Mouse (Mus musculus) lung, postnatal 0 days (tissue): Measurements from ENCODE around the gene Mfn2. TPM values are rescaled to one million over a fixed set of nuclear protein-coding genes. Genes with fewer than 3 reads are reported as not detected.

ENCODE experiments used
- ATAC-seq: fragments of 200-750 bp; cut with Nextera tagmentation; 2 replicates; pipeline ENCODE4 v1.8.0; 2017; ENCODE audit warnings: moderate library complexity
- DNase-seq: peaks from one replicate; pipeline ENCODE4 v3.0.0-alpha.2; 2016; ENCODE audit warnings: low spot score
- H3K27ac ChIP-seq: fragments of 300-500 bp; sonication (generic); 2 replicates; pipeline ENCODE4 v1.5.1; 2014; ENCODE audit warnings: antibody characterized with exemption, mild to moderate bottlenecking, low read length, mixed read lengths
- H3K27me3 ChIP-seq: fragments of 300-500 bp; sonication (generic); replicated peaks from 2 replicates; pipeline ENCODE4 v1.6.1; 2014; ENCODE audit warnings: low read length, mixed read lengths; ENCODE audit not compliant: insufficient read depth
- H3K36me3 ChIP-seq: fragments of 300-500 bp; sonication (generic); 2 replicates; pipeline ENCODE4 v1.6.1; 2014; ENCODE audit warnings: low read length, mixed read lengths; ENCODE audit not compliant: insufficient read depth
- H3K4me1 ChIP-seq: fragments of 300-500 bp; sonication (generic); 2 replicates; pipeline ENCODE4 v1.6.1; 2014; ENCODE audit warnings: antibody characterized with exemption, low read depth, low read length, mixed read lengths; ENCODE audit not compliant: insufficient read depth
- H3K4me2 ChIP-seq: fragments of 300-500 bp; sonication (generic); replicated peaks from 2 replicates; pipeline ENCODE4 v1.6.1; 2014; ENCODE audit warnings: low read depth, mild to moderate bottlenecking, low read length, moderate library complexity, mixed read lengths
- H3K4me3 ChIP-seq: fragments of 300-500 bp; sonication (generic); 2 replicates; pipeline ENCODE4 v1.5.1; 2014; ENCODE audit warnings: low read depth, low read length
- H3K9ac ChIP-seq: fragments of 300-500 bp; sonication (generic); replicated peaks from 2 replicates; pipeline ENCODE4 v1.6.1; 2014; ENCODE audit warnings: low read depth, mild to moderate bottlenecking
- H3K9me3 ChIP-seq: fragments of 300-500 bp; sonication (generic); 2 replicates; pipeline ENCODE4 v1.6.1; 2016; ENCODE audit warnings: low read length, mixed read lengths
- CTCF ChIP-seq: IDR thresholded peaks from 2 replicates; pipeline ENCODE4 v1.5.1; 2016; ENCODE audit warnings: antibody characterized with exemption, mild to moderate bottlenecking
- EP300 ChIP-seq: IDR thresholded peaks from 2 replicates; pipeline ENCODE4 v1.6.1; 2016; ENCODE audit warnings: antibody characterized with exemption, mild to moderate bottlenecking, control low read depth
- WGBS: fragments of 180-500 bp; shearing (Covaris S2); extraction: QIAGEN DNeasy Blood & Tissue Kit; methylation state at CpG from one replicate; pipeline ENCODE4 v1.1.7; 2014; 5-methylcytosine and 5-hydroxymethylcytosine counted together
- polyA plus RNA-seq: library from polyadenylated mRNA; unstranded; fragments of >200 nt; fragmentation: Nextera tagmentation; extraction: Ambion mirVana; gene quantifications from 2 replicates; pipeline ENCODE4 v1.2.1, GENCODE M21; 2015

Mfn2 gene
- polyA plus RNA-seq: 19.7 and 22.5 TPM in 2 replicates

- 0 out of 2 replicates have a peak, but pooled peaks cover 3% of the 10 kb centered on the region for H3K36me3 ChIP-seq
- WGBS: under 1% methylated on average over 57 of the region's 59 CpGs
- peak within 1 kb of the TSS; percentile 94 for H3K4me3 ChIP-seq
- 0 out of 2 replicates have a peak, but pooled peaks cover 4% of the 10 kb centered on the region for H3K4me1 ChIP-seq
- H3K9ac ChIP-seq: peak within 1 kb of the TSS; percentile 89
- peak within 1 kb of the TSS; percentile 82 for H3K27ac ChIP-seq
- peak within 1 kb of the TSS; percentile 77 for H3K4me2 ChIP-seq
- DNase-seq (peak; percentile 93), ATAC-seq (peak; percentile 94)
- no peaks in the 10 kb centered on the region for H3K9me3 ChIP-seq
- TF ChIP-seq CTCF: peak; percentile 16; the same call in 1 of the 2 replicates
- TF ChIP-seq EP300: no peak
- no peaks in the 10 kb centered on the region for H3K27me3 ChIP-seq
These were observed at the start of gene Mfn2 for GRCm38 (mm10) chr4:147904313-147905089. Gene Mfn2 (minus strand): TSS chr4:147904704.

- Histone ChIP-seq H3K4me3 (no peak overlapping the region), H3K36me3 (no peaks in the 10 kb centered on the region), H3K27me3 (no peaks in the 10 kb centered on the region), H3K4me1 (no peaks in the 10 kb centered on the region), H3K27ac (no peak overlapping the region), H3K4me2 (no peak overlapping the region), H3K9me3 (no peaks in the 10 kb centered on the region), H3K9ac (no peak overlapping the region)
- DNase-seq (peak; percentile 58), ATAC-seq (no peak)
- 8% methylated on average over 4 of the region's 4 CpGs for WGBS
- TF ChIP-seq EP300 (no peak), CTCF (peak; percentile 70)
These were observed 49.1 kb upstream of the Mfn2 start for GRCm38 (mm10) chr4:147953590-147953989.

- DNase-seq (no peak), ATAC-seq (no peak)
- no peaks in the 10 kb centered on the region for H3K9me3 ChIP-seq
- H3K36me3 ChIP-seq: peaks cover 36% of the 10 kb centered on the region
- no peak overlapping the region for H3K9ac ChIP-seq
- 39% methylated on average over 2 of the region's 2 CpGs for WGBS
- H3K27ac ChIP-seq: no peak overlapping the region
- no peaks in the 10 kb centered on the region for H3K27me3 ChIP-seq
- H3K4me3 ChIP-seq: no peak overlapping the region
- no peaks in the 10 kb centered on the region for H3K4me1 ChIP-seq
- no peak overlapping the region for H3K4me2 ChIP-seq
- TF ChIP-seq CTCF: no peak
- no peak for TF ChIP-seq EP300
These were observed 43.0 kb upstream of the Mfn2 start for GRCm38 (mm10) chr4:147947511-147947910.

GRCm38 (mm10) chr4:147943005-147943404 is 38.5 kb upstream of the Mfn2 start:
- DNase-seq (no peak), ATAC-seq (no peak)
- 95% methylated on average over 1 of the region's 1 CpGs for WGBS
- Histone ChIP-seq H3K4me1 (peaks cover 12% of the 10 kb centered on the region; the same call in 1 of the 2 replicates), H3K27ac (no peak overlapping the region), H3K27me3 (no peaks in the 10 kb centered on the region), H3K4me3 (no peak overlapping the region), H3K36me3 (peaks cover 36% of the 10 kb centered on the region), H3K9ac (no peak overlapping the region), H3K9me3 (no peaks in the 10 kb centered on the region), H3K4me2 (no peak overlapping the region)
- TF ChIP-seq EP300: no peak
- no peak for TF ChIP-seq CTCF

GRCm38 (mm10) chr4:147941045-147942020 is 36.8 kb upstream of the Mfn2 start:
- TF ChIP-seq EP300 (no peak), CTCF (no peak)
- 5% methylated on average over 71 of the region's 88 CpGs for WGBS
- H3K4me1 ChIP-seq: peaks cover 12% of the 10 kb centered on the region; the same call in 1 of the 2 replicates

More at GRCm38 (mm10) chr4:147941045-147942020, 36.8 kb upstream of the Mfn2 start:
- peak overlapping the region; percentile 85 for H3K27ac ChIP-seq
- H3K4me2 ChIP-seq: peak overlapping the region; percentile 98
- peak overlapping the region; percentile 63 for H3K9ac ChIP-seq
- no peaks in the 10 kb centered on the region for H3K27me3 ChIP-seq
- H3K9me3 ChIP-seq: no peaks in the 10 kb centered on the region
- peak overlapping the region; percentile 91 for H3K4me3 ChIP-seq
- H3K36me3 ChIP-seq: peaks cover 26% of the 10 kb centered on the region
- DNase-seq: peak; percentile 23
- ATAC-seq: peak; percentile 59
